In genomic region chr10:28185326-28185725, GRCm38 (mm10) we compare ENCODE assay signal across 23 mouse cellular contexts.
DNase-seq lines count a peak whose midpoint lies in the region; ATAC-seq and TF ChIP-seq lines count a peak whose summit lies in the region.
"Had no signal": no experiment of that assay in that cellular context is flagged by ENCODE, and none has a peak within 500 bp of the region (broad histone marks: within the 10 kb centered on the region; RNA-seq: fewer than 3 reads in every experiment).

No protein-coding gene starts in this region.

- peak; percentile 72 for ATAC-seq in limb, embryonic 13.5 days (ENCODE audit: low FRiP score, low read depth)
- ATAC-seq in Patski, result peak; percentile 48
- peak; percentile 41; the same call in 1 of the 2 replicates for ATAC-seq in limb, embryonic 14.5 days (ENCODE audit: low FRiP score, low read depth)
- ATAC-seq: forebrain, postnatal 0 days; midbrain, embryonic 13.5 days had no signal

- no peaks in the 10 kb centered on the region for H3K27me3 ChIP-seq in limb, embryonic 13.5 days
- no peaks in the 10 kb centered on the region for H3K27me3 ChIP-seq in limb, embryonic 10.5 days (ENCODE audit: low read depth, poor library complexity, severe bottlenecking)
- H3K27me3 ChIP-seq in ES-Bruce4 (ENCODE audit: control insufficient read depth, insufficient read depth, low read length, poor library complexity, severe bottlenecking), result no peaks in the 10 kb centered on the region
- H3K27me3 ChIP-seq in Patski, result no peaks in the 10 kb centered on the region
- no peaks in the 10 kb centered on the region for H3K27me3 ChIP-seq in limb, embryonic 14.5 days (ENCODE audit: control insufficient read depth, insufficient read depth, low read length)
- H3K27me3 ChIP-seq: hindbrain, embryonic 12.5 days; liver, embryonic 13.5 days; midbrain, embryonic 13.5 days; neural tube, embryonic 12.5 days had no signal

- H3K9me3 ChIP-seq in limb, embryonic 13.5 days, result no peaks in the 10 kb centered on the region
- no peaks in the 10 kb centered on the region for H3K9me3 ChIP-seq in limb, embryonic 10.5 days (replicated peaks)
- no peaks in the 10 kb centered on the region for H3K9me3 ChIP-seq in ES-Bruce4 (replicated peaks; ENCODE audit: control insufficient read depth, insufficient read depth, low read length, poor library complexity, severe bottlenecking)
- no peaks in the 10 kb centered on the region for H3K9me3 ChIP-seq in limb, embryonic 14.5 days (ENCODE audit: control insufficient read depth, low read length)
- H3K9me3 ChIP-seq: forebrain, embryonic 10.5 days; hindbrain, embryonic 12.5 days; liver, embryonic 13.5 days; midbrain, embryonic 13.5 days; neural tube, embryonic 12.5 days had no signal

- no peak for TF ChIP-seq CTCF in ES-Bruce4 (IDR thresholded peaks at IDR 0.05; ENCODE audit: low read depth, low read length)
- TF ChIP-seq CTCF in Patski (IDR thresholded peaks at IDR 0.05), result no peak

- H3K9ac ChIP-seq in limb, embryonic 13.5 days, result no peak overlapping the region
- H3K9ac ChIP-seq in ES-Bruce4 (ENCODE audit: low read depth, poor library complexity, severe bottlenecking), result no peak overlapping the region
- no peak overlapping the region for H3K9ac ChIP-seq in limb, embryonic 14.5 days (ENCODE audit: low read depth, low read length, severe bottlenecking)
- H3K9ac ChIP-seq: forebrain, postnatal 0 days; hindbrain, embryonic 12.5 days; liver, embryonic 13.5 days; midbrain, embryonic 13.5 days; neural tube, embryonic 12.5 days had no signal

- POLR2A ChIA-PET in Patski (lab: Charles Lee), result interaction anchor here (0.6 kb wide), 1 partner anchor 17 kb away, joined by 4 read pairs; no protein-coding TSS in a partner anchor

- in situ Hi-C loops in Patski (cut with MboI; ENCODE audit: low pct_unique_long_range_greater_than_20kb), result no loop called here

- CTCF ChIA-PET in Patski (lab: Charles Lee), result interaction anchor here (0.7 to 1.3 kb wide), 4 partner anchors 8 to 110 kb away, joined by 3 read pairs; partner anchors contain the start of gene Ptprk

- no peaks in the 10 kb centered on the region for H3K36me3 ChIP-seq in limb, embryonic 13.5 days
- no peaks in the 10 kb centered on the region for H3K36me3 ChIP-seq in limb, embryonic 10.5 days
- no peaks in the 10 kb centered on the region for H3K36me3 ChIP-seq in ES-Bruce4 (ENCODE audit: control insufficient read depth, insufficient read depth, low read length, poor library complexity, severe bottlenecking)
- H3K36me3 ChIP-seq in limb, embryonic 14.5 days (ENCODE audit: control insufficient read depth, insufficient read depth, low read length), result no peaks in the 10 kb centered on the region
- H3K36me3 ChIP-seq: forebrain, embryonic 10.5 days; hindbrain, embryonic 12.5 days; liver, embryonic 13.5 days; midbrain, embryonic 13.5 days; neural tube, embryonic 12.5 days had no signal

- peak; percentile 67; the same call in 1 of the 2 replicates for TF ChIP-seq EP300 in ES-Bruce4 (IDR thresholded peaks at IDR 0.05; ENCODE audit: insufficient read depth, low read depth, low read length)

- H3K4me1 ChIP-seq in limb, embryonic 13.5 days, result peaks cover 22% of the 10 kb centered on the region
- H3K4me1 ChIP-seq in limb, embryonic 10.5 days, result peaks cover 22% of the 10 kb centered on the region
- no peaks in the 10 kb centered on the region for H3K4me1 ChIP-seq in ES-Bruce4 (ENCODE audit: control insufficient read depth, insufficient read depth, low read length)
- peaks cover 10% of the 10 kb centered on the region for H3K4me1 ChIP-seq in limb, embryonic 14.5 days (ENCODE audit: control insufficient read depth, insufficient read depth, low read length)
- H3K4me1 ChIP-seq: liver, embryonic 13.5 days; midbrain, embryonic 13.5 days; neural tube, embryonic 12.5 days had no signal

- H3K4me2 ChIP-seq in limb, embryonic 13.5 days (replicated peaks), result no peak overlapping the region
- H3K4me2 ChIP-seq in limb, embryonic 14.5 days (replicated peaks; ENCODE audit: low read depth, low read length, severe bottlenecking), result no peak overlapping the region
- H3K4me2 ChIP-seq: hindbrain, embryonic 12.5 days; liver, embryonic 13.5 days; midbrain, embryonic 13.5 days; neural tube, embryonic 12.5 days had no signal

- H3K4me3 ChIP-seq in limb, embryonic 13.5 days, result no peak overlapping the region
- no peak overlapping the region for H3K4me3 ChIP-seq in limb, embryonic 10.5 days
- H3K4me3 ChIP-seq in ES-Bruce4 (ENCODE audit: low read depth, low read length), result no peak overlapping the region
- no peak overlapping the region for H3K4me3 ChIP-seq in limb, embryonic 14.5 days (replicated peaks; ENCODE audit: low read length)
- H3K4me3 ChIP-seq: forebrain, embryonic 10.5 days; hindbrain, embryonic 12.5 days; liver, embryonic 13.5 days; midbrain, embryonic 13.5 days; neural tube, embryonic 12.5 days had no signal

- WGBS in limb, embryonic 13.5 days, result 29% methylated on average over 4 of the region's 4 CpGs
- 40% methylated on average over 4 of the region's 4 CpGs for WGBS in limb, embryonic 10.5 days
- WGBS in limb, embryonic 14.5 days, result 30% methylated on average over 4 of the region's 4 CpGs

- no peak for DNase-seq in limb, embryonic 10.5 days (ENCODE audit: low spot score)
- DNase-seq in Patski (ENCODE audit: low read depth, low spot score), result no peak
- no peak for DNase-seq in limb, embryonic 14.5 days (ENCODE audit: low spot score)
- DNase-seq in left cerebral cortex, adult 18-20 months (ENCODE audit: low spot score in 2 of 2), result no peak
- no peak for DNase-seq in testis, postnatal 10 days (ENCODE audit: low spot score)
- no peak for DNase-seq in cerebellum, postnatal 10 days
- DNase-seq: adrenal gland, adult 2 months; cerebellum, adult 18-20 months; cerebellum, postnatal 25 days; embryo, embryonic 11 days; forebrain, postnatal 0 days; gastrocnemius, postnatal 25 days; kidney, adult 18-20 months; liver, embryonic 13.5 days; lung, adult 2 months; right cerebral cortex, postnatal 25 days; thymus, postnatal 25 days had no signal

- H3K27ac ChIP-seq in limb, embryonic 13.5 days, result no peak overlapping the region
- H3K27ac ChIP-seq in limb, embryonic 10.5 days, result no peak overlapping the region
- H3K27ac ChIP-seq in ES-Bruce4 (ENCODE audit: insufficient read depth, low read length), result peak overlapping the region; percentile 7; the same call in 1 of the 2 replicates
- H3K27ac ChIP-seq in limb, embryonic 14.5 days (replicated peaks; ENCODE audit: low read depth, low read length), result no peak overlapping the region
- H3K27ac ChIP-seq: forebrain, embryonic 10.5 days; hindbrain, embryonic 12.5 days; liver, embryonic 13.5 days; midbrain, embryonic 13.5 days; neural tube, embryonic 12.5 days had no signal

- TF ChIP-seq POLR2A in ES-Bruce4 (IDR thresholded peaks at IDR 0.05; ENCODE audit: insufficient read depth, low read length), result no peak
- no peak for TF ChIP-seq POLR2A in limb, embryonic 14.5 days (IDR thresholded peaks at IDR 0.05; ENCODE audit: borderline replicate concordance, extremely low read depth, insufficient read depth, insufficient read length)
